Mouse (Mus musculus): ENCODE measurements around the gene Syce1l.

DNA sequence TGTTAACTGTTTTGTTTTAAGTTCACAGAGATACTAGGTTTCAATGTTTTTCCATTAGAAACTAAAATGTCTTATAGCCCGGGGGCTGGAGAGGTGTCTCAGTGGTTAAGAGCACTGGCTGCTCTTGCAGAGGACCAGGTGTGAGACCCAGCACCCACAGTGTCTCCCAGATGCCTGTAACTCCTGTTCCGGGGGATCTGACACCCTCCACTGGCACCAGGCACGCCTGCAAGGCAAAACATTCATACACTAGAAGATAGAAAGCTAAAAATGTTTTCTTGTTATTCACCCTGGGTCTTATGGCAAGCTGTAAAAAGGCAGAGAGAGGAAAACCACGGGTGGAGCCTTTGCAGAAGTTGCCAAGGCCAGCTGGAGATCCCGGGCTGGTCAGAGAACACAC, 2.2 kb downstream of the Syce1l start:
- TF ChIP-seq CTCF (conservative IDR thresholded peaks at IDR 0.05; ENCODE audit: low read length) (no peak), POU5F1 (IDR thresholded peaks at IDR 0.05; ENCODE audit: borderline replicate concordance, low read length) (no peak), NANOG (IDR thresholded peaks at IDR 0.05; ENCODE audit: borderline replicate concordance, low read length) (no peak)

Data from E14TG2a.4 (cell line).